Mouse (Mus musculus) gastrocnemius, postnatal 36 days (tissue): Measurements from ENCODE around the gene Fam81a. TPM values are rescaled to one million over a fixed set of nuclear protein-coding genes. Genes with fewer than 3 reads are reported as not detected.

Experiments
- DNase-seq, 2 experiments: peaks; one replicate each; pipeline ENCODE4 v3.0.0; 2022
- intact Hi-C: fragments of 180-260 bp; cut with DNase I; formaldehyde crosslinking; loops from one replicate; pipeline ENCODE4 v1.15.1; 2025
- long read RNA-seq, 2 experiments: library from polyadenylated mRNA; stranded (forward); transcript quantifications; one replicate each; pipeline ENCODE4 v2.0.0; 2021
- total RNA-seq, 2 experiments: library from RNA; stranded (reverse); gene quantifications; 2 replicates each; pipeline ENCODE4 v1.2.3; 2021

Fam81a gene
- total RNA-seq, result 1 to 10 TPM in 1 of 2 experiments, under 1 TPM in 1; 0.62 to 1.6 TPM
- long read RNA-seq, experiment 1, partial matches to known transcripts, result 0 of 3 reads
- long read RNA-seq, experiment 1, other reads (novel, unspliced or antisense), result 0 of 3 reads
- long read RNA-seq, experiment 2, partial matches to known transcripts, result 0 of 4 reads
- long read RNA-seq, experiment 2, other reads (novel, unspliced or antisense), result 2 of 4 reads

DNA sequence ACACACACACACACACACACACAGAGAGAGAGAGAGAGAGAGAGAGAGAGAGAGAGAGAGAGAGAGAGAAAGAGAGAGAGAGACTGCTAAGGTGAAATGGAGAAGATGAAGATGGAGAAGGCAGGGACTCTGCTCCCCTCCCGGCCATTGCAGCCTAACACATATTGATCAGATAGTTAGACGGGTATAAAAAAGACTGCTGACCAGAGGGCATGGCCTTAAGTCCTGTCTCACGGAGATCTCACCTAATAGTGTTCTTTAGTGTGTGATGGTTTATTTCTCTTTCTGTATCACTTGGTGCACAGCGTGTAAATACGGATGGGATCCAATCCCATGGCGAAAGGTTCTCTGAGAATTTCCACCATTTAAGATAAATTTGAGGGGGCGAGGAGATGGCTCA lies at the start of gene Fam81a:
TSS of gene Fam81a (minus strand) at position 101 of the 400 bp plus-strand sequence.
- no peak for DNase-seq
- intact Hi-C loops, result no loop called here

DNA sequence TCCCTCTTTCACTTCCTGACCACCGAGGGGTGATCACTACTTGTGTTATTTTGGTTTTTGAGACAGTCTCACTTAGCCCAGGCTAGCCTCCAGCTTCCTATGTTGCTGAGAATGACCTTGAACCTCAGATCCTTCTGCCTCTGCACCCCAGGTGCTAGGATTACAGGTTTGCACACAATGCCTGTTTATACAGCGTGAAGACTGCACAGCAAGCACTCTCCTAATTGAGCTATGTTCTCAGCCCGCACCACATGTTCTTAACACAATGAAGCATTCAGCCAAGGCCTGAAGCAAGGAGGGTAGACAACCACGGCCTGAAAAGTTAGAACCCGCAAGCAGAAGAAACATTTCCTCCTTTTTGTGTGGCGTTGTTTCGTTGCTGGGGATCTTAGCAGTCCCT lies 40.3 kb upstream of the Fam81a start:
- DNase-seq, result no peak
- intact Hi-C loops, result no loop called here

DNA sequence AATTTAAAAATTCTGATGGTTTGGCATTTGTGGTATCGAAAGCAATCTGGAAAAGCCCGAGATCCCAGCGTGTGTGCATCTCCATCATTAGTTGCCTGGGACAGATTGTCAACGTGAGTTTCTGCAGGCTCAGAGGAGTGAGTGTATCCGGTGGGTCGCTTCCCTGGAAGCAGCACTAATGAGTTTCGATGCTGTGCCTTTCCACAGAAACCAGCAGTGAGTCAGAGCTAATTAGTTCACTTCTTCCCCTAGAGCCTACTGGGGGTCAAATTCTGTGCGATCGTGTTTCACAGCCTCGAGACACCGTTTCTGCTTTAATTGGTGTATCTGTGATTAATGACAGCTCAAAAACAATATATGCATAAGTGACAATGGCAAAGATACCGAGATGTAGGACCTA lies 39.4 kb upstream of the Fam81a start:
- intact Hi-C loops, result no loop called here

DNA sequence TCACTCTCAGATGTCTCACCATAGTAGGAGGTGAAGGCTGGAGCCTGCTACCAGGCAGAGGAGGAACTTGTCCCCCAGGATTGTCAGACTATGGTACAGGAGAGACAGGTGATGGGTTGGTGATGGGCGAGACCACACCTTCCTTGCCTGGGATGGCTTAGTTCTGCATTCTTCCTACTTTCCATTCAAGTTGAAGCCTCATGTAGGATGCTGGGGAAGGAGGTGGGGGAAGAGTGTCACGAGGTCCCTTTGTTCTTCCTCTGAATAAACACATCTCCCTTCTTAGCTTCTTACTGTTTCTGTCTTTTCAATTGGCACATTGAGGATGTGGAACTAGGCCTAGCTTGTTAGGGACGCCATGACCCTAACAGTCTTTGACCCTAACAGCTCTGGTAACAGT lies 33.9 kb upstream of the Fam81a start:
- intact Hi-C loops, result no loop called here

More for the DNA sequence above, 39.4 kb upstream of the Fam81a start:
- DNase-seq, result no peak

DNA sequence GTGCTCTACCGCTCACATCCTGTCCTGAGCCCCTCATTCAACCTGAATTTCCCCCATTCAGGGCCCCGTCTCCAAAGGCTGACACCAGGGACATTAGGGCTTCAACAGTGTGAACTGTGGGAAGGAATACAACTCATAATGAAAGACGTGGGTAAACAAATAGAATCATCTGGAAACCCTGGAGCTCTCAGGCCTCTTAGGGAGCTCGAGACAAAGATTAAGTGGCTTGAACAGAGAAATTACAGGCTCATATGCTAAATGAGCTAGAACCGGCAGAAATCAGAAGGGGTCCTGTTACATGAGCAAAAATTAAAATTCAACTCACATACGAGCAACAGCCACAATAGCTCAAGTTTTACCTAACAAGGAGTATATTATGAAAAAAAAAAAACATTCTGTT lies 32.5 kb upstream of the Fam81a start:
- intact Hi-C loops, result no loop called here
- DNase-seq, result no peak

More for the DNA sequence above, 33.9 kb upstream of the Fam81a start:
- no peak for DNase-seq

DNA sequence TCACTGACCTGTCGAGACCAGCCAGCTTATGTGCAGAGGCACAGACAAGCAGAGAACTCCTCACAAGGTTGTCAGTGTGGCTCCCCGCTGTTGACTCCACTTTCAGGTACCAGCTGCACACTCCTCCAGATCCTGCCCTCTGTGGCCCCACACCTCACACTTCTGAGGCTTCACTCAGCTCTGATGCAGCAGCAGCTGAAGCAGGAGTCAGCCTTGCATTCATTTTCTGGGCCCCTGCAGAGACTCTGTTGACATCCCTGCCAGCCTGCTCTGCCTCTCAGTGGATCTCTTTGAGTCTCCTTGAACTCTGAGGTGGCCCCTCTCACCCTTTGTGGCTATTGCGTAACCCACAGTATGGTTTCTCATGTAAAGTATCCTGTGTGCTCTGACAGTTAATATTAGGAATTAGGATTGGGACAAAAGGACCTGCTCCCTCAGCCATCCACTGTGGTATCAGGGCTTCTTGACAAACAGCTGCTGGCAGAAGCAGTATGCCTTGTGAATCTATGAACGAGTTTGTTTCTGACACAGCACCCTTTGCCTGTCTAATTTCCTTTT lies 32.0 kb upstream of the Fam81a start:
- intact Hi-C loops, result no loop called here
- no peak for DNase-seq

DNA sequence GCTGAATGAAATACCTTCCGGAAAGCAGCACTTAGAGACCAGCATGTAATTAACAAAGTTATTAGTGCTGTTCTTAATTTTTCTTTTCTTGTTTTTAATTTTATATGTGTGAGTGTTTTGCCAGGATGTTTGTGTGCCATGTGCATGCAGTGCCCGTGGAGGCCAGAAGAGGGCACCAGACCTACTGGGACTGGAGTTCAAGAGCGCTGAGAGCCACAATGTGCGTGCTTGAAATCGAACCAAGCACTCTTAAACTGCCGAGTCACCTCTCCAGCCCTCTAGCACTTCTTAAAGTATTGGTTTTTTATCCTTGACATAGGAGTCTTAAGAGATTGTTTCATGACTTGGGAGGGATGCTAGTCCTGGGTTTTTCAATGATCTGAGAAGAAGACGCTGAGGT lies 26.6 kb upstream of the Fam81a start:
- no peak for DNase-seq

DNA sequence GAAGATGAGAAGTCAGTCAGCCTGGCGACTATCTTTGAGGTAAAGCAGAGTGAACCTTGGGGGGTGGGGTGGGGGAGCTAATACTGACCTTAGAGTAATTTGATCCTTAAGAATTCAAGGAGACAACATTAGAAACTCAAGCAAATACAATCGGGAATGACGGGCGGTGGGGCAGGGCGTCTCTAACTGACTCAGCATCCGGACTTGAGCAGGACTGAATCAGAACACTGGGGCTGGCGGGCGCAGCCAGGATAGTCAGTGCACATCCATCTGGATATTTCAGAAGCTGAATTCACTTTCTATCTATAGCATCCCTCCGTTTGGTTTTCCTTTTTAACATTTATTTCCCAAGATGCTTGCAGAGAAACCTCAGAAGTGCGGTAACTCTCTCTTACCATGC lies 17.7 kb upstream of the Fam81a start:
- DNase-seq, result no peak
- intact Hi-C loops, result no loop called here

More for the DNA sequence above, 26.6 kb upstream of the Fam81a start:
- intact Hi-C loops, result no loop called here

DNA sequence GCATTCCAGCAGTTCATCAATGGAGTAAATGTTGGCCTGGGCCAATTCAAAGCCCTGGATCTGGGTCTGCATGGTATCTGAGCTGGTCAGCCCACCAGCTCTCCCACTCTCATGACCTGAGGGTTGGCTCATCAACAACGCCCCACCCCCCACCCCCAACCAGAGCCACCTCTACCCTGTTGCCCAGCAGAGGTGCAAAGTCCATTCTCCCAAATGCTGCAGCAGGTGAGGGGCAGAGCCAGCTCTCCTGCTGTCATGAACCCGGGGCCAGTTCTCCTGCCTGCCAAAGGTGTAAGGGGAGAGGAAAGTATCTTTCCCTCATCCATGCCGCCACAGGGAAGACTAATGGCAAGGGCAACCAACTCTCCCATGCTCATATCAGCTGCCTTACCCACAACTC lies 5.3 kb upstream of the Fam81a start:
- intact Hi-C loops, result no loop called here
- no peak for DNase-seq

DNA sequence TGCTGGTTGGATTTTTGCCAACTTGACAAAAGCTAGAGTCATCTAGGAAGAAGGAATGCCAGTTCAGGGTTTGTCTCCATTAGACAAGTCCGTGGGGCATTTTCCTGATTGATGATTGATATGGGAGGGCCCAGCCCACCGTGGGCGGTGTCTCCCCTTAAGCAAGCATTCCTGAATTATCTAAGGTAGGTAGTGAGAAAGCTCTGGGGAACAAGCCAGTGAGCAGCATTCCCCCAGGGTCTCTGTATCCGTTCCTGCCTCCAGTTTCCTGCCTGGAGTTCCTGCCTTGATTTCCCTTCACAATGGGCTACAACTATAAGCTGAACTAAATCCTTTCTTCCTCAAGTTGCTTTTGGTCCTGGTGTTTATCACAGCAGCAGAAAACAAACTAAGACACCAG lies 3.1 kb upstream of the Fam81a start:
- intact Hi-C loops, result no loop called here
- DNase-seq, result no peak

DNA sequence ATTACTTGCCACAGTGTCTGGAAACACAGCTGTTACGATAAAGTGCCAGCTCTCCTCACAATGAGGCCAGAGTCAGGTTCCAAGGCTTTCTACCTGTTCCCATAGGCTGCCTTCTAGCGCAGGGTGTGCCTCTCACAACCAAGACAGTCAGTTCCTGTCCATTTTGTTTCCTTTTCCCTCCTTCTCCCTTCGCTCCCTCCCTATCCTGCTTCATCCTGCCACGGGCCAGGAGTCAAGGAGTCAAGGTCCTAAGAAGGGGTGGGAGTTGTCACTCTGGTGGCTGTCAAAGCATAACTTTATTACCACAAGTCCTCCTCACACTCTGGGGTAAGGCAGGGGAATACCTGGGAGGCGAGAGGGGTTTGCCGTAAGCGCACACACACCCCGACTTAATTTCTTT lies 966 bp upstream of the Fam81a start:
- no peak for DNase-seq
- intact Hi-C loops, result no loop called here

DNA sequence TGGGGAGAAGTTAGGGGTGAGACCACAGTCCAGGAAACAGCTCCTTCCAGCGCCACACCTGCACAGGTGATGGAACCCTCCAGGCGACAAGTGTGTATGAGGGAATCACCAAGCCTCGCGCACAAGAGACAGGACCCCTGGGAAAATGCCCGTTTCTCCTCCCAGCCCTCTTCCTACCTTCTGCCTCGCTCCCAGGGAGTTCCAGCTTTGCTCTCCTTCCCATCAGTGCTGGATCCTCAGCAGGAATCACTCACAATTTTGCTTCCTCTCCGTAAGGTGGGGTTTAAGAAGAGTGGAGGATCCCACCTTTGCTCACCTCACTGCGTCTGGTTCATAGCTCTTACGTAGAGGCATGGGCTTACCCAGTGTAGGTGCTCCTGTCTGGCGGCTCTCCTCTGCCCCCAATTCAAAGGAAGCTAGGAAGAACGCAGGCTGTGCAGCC lies 454 bp downstream of the Fam81a start:
- intact Hi-C loops, result no loop called here

DNA sequence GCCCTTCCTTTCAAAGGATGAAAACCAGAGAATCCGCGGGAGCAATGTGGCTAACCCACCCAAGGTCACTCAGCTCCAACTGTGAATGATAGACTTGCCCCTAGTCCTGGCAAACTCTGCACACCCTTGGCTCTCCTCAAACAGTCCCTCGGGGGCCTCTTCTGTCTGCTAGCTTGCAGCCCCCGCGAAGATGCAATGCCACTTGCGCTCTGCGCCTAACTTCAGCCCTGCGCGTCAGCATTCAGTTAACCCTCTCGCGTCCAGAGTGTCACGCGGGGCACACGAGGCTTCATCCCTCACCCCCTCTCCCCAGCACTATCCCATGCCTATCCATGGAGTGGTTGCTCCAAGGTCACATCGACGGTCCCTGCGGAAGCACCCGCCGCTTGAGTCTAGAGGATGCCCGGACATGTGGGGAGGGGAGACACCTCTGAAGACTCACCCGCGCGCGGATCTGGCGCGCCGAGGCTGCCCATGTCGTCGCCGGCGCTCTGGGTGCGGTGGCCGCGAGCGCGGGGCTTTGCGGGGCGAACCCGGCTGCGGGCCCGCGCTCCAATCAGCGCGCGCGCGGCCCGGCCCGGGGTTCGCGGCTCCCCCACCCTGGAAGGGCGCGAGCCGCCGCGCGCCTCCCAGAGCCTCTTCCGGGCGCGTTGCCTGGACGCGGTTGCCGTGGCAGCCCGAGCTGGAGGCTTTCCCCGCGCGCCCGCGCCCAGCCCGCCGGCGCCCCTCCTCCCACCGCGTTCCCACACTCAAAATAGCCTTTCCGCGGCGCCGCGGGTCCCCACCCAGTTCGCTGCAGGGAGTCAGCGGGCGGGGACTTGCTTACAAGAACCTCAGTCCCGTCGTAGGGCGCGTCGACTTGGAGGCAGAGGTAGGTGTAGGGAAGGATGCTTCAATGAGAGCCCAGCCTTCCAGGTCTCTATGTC lies 1.2 kb downstream of the Fam81a start:
- peak; percentile 36 to 54 for DNase-seq
- intact Hi-C loops, result no loop called here

More for the DNA sequence above, 454 bp downstream of the Fam81a start:
- no peak for DNase-seq

DNA sequence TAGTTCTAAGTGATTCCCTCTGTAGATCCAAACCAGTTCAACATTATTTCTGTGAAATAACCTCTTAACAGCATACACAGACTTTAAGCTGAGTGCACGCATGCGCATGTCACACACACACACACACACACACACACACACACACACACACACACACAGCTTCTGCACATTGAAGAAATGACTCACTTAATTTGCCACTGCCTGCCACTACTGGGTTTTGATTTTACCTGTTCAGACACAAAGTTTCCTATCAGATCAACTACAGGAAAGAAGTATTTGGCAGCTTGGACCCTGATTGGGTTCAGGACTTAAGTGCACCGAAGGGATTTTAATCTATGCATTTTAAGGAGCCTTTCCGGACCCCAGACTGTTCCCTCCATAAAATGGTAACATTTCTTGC lies 2.0 kb downstream of the Fam81a start:
- DNase-seq, result no peak
- intact Hi-C loops, result no loop called here

DNA sequence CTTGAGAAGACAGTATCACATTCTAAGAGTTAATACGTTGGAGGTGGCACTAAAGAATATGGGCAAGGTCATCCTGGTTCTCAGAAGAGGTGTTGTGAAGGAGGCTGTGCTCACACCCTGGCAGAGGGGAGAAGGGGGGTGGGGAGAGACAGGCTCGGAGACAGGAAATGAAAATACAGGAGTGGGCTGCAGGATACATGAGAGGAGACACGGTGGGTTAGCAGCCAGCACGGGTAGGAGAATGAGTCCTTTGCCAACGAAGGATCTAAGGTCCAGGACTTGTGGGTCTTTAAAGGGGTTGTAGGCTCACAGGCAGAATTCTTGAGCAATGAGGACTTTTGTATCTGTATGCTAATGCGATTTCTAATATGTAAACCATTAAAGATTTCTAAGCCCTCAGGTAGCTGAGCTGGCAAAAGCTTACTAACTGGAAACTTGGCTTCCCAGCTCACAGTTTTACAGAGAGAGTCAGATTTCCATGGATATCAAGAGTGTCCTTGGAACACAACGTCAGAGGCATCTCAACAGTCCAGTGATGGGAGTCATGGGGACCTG lies 3.0 kb downstream of the Fam81a start:
- intact Hi-C loops, result no loop called here
- no peak for DNase-seq

DNA sequence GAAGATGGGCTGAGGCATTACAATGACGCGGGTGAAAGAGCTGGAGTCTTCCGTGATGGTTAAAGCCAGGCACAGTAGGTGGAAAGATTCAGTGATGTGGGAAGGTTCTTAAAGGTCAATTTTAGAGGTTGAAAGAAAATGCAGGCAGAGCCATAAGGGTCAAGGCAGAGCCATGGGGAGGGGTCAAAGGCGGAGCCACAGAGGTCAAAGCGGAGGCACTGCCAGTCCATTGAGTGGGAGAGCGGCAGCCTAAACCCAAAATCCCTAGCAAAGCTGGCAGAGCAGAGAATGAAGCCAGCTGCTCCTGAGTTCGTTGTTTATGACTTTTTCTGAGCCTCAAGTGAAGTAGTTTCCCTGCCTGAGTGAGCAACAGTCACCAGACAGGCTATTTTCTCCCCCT lies 3.8 kb downstream of the Fam81a start:
- no peak for DNase-seq
- intact Hi-C loops, result no loop called here

DNA sequence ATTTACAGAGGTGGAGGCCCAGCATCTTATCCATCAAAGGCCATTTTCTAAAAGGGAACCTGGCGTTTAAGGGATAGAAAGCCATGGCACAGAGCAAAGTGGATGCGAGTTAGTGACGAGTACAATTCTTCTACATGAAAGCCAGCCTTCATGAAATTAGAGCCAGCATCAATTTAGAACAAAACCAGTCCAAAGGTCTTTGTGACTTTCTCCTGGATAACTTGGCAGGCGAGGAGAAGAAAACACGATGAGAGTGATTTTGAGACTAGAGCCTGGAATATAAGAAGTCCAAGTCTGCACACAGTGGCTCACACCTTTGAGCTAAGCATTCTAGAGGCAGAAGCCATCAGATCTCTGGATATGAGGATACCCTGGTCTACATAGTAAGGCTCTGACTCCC lies 4.4 kb downstream of the Fam81a start:
- intact Hi-C loops, result no loop called here
- DNase-seq, result no peak

DNA sequence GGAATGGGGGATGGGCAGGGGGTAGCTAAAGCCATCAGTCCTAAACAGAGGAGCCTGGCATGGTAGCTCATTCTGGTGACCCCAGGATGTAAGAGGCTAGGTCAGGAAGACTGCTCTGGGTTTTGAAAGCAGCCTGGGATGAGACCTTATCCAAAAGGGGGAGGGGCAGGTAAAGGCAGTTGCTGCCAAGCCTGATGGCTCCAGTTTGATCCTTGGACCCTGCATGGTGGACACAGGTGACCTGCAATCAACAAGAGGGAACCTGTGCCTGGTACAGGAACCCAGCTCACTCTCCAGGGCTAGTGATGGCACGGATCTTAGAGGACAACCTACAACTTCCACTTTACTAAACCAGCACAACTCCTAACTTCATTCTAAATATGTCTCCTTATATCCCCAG lies 7.2 kb downstream of the Fam81a start:
- intact Hi-C loops, result no loop called here

DNA sequence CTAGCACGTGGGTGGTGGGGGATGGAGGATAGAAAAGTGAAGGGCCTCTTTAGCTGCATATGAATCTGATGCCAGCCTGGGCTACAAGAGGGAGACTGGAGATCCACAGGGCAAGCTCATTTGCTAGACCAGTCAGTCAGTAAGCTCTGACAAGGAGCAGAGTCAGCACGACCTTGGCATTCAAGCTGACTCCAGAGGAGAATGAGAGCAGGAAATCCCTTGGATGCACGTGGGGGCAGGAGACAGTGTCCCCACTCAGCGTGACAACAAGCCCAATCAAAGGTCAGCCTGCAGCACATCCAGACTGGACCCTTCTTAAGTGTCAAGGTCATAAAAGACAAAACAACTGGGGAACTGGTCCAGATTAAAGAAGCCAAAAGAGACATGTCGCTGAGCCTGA lies 7.6 kb downstream of the Fam81a start:
- no peak for DNase-seq
- intact Hi-C loops, result no loop called here

More for the DNA sequence above, 7.2 kb downstream of the Fam81a start:
- DNase-seq, result no peak

DNA sequence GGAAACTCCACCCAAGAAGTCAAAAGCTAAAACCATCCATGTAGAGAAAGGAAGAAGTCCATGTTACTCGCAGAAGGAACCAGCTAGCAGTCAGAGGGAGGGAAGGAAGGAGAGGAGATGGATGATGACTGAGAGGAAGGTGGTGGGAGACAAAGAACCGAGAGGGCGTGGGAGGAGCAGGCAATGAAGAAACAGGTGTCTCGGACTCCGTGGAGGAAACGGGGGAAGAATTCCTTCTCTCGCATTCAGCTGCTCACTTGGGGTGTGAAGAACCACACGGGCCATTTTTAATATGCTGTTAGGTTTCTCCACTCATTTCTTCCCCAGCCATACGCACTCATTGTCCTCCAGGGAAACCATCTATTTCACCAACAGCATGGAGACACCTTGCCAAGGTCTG lies 8.1 kb downstream of the Fam81a start:
- no peak for DNase-seq
- intact Hi-C loops, result no loop called here

DNA sequence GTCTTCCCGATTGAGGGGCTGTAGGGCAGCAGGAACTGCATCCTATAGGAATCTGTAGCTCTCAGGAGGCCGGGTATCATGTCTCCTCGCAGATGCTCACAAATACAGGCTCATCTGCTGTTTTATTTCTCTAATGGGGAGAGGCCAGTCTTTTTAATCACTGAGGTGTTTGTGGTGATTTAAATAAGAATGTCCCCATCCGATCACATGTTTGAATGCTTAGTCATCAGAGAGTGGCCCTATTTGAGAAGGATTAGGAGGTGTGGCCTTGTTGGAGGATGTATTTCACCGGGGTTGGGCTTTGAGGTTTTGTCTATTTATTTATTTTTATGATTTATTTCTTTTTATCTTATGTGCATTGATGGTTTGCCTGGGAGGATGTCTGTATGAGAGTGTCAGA lies 11.6 kb downstream of the Fam81a start:
- no peak for DNase-seq
- intact Hi-C loops, result no loop called here
